In the genomic region with DNA sequence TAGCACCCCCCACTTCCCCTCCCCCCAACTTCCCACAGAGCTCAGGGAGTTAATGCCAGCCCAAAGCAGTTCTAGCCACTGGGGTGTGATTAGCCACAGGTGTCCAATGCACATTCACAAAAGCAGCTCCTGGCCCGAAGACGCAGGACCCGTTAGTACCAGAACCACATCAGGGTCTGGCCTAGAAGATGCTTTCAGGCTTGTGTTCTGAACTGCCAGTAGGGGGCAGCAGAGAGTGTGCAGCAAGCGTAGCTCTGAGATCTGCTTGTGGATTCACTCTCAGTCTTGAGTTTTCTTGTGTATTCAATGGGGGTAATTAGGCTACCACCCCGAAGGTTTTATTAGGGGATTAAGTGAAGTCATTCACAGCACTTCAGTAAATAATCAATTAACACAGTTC, we compare ENCODE assay signal across 8 mouse cellular contexts. TPM values are rescaled to one million over a fixed set of nuclear protein-coding genes. Genes with fewer than 3 reads are reported as not detected.
DNase-seq lines count a peak whose midpoint lies in the region; ATAC-seq and TF ChIP-seq lines count a peak whose summit lies in the region.

No protein-coding gene starts in this region.

- H3K4me2 ChIP-seq in midbrain, embryonic 13.5 days (replicated peaks): no peak overlapping the region
- no peak overlapping the region for H3K4me2 ChIP-seq in forebrain, postnatal 0 days (ENCODE audit: low read depth)

- peaks cover 17% of the 10 kb centered on the region for H3K4me1 ChIP-seq in midbrain, embryonic 10.5 days
- peaks cover 17% of the 10 kb centered on the region for H3K4me1 ChIP-seq in midbrain, embryonic 13.5 days (replicated peaks)
- H3K4me1 ChIP-seq in forebrain, postnatal 0 days (ENCODE audit: insufficient read depth): peaks cover 16% of the 10 kb centered on the region

- ATAC-seq in midbrain, embryonic 13.5 days: no peak
- ATAC-seq in forebrain, postnatal 0 days: peak; percentile 30; the same call in 1 of the 2 replicates

- WGBS in midbrain, embryonic 10.5 days: 16% methylated on average over 5 of the region's 5 CpGs
- 11% methylated on average over 5 of the region's 5 CpGs for WGBS in midbrain, embryonic 13.5 days
- 4% methylated on average over 5 of the region's 5 CpGs for WGBS in forebrain, postnatal 0 days

- DNase-seq in adrenal gland, adult (ENCODE audit: inconsistent age in 2 of 2, low spot score in 1 of 2): peak; percentile 37 to 72
- DNase-seq in adrenal gland, postnatal 4 days (ENCODE audit: low spot score in 2 of 2): no peak
- DNase-seq in midbrain, embryonic 10.5 days (ENCODE audit: low spot score): peak; percentile 61
- peak; percentile 58 for DNase-seq in cerebellum, adult 11-12 months
- peak; percentile 86 for DNase-seq in forebrain, postnatal 0 days
- DNase-seq in lung, postnatal 14 days: peak; percentile 68
- DNase-seq in spleen, postnatal 4 days (ENCODE audit: low spot score in 2 of 2): peak; percentile 33 to 79

- H3K27ac ChIP-seq in midbrain, embryonic 10.5 days (replicated peaks): no peak overlapping the region
- no peak overlapping the region for H3K27ac ChIP-seq in midbrain, embryonic 13.5 days
- H3K27ac ChIP-seq in forebrain, postnatal 0 days (ENCODE audit: low read depth, low read length): peak overlapping the region; percentile 88

- H3K4me3 ChIP-seq in midbrain, embryonic 10.5 days: no peak overlapping the region
- H3K4me3 ChIP-seq in midbrain, embryonic 13.5 days (replicated peaks): no peak overlapping the region
- no peak overlapping the region for H3K4me3 ChIP-seq in forebrain, postnatal 0 days (ENCODE audit: low read depth, low read length)

- no peaks in the 10 kb centered on the region for H3K36me3 ChIP-seq in midbrain, embryonic 10.5 days
- H3K36me3 ChIP-seq in midbrain, embryonic 13.5 days: no peaks in the 10 kb centered on the region
- peaks cover 18% of the 10 kb centered on the region; the same call in 1 of the 2 replicates for H3K36me3 ChIP-seq in forebrain, postnatal 0 days (ENCODE audit: insufficient read depth)

- H3K27me3 ChIP-seq in midbrain, embryonic 10.5 days (ENCODE audit: low read depth, poor library complexity, severe bottlenecking): peaks cover 4% of the 10 kb centered on the region; the same call in 1 of the 2 replicates
- H3K27me3 ChIP-seq in midbrain, embryonic 13.5 days: 0 out of 2 replicates have a peak, but pooled peaks cover 9% of the 10 kb centered on the region
- H3K27me3 ChIP-seq in forebrain, postnatal 0 days (ENCODE audit: insufficient read depth, low read length): no peaks in the 10 kb centered on the region

- no peaks in the 10 kb centered on the region for H3K9me3 ChIP-seq in midbrain, embryonic 10.5 days (replicated peaks)
- no peaks in the 10 kb centered on the region for H3K9me3 ChIP-seq in midbrain, embryonic 13.5 days
- H3K9me3 ChIP-seq in forebrain, postnatal 0 days (ENCODE audit: low read length): no peaks in the 10 kb centered on the region

- H3K9ac ChIP-seq in midbrain, embryonic 13.5 days (replicated peaks): no peak overlapping the region
- no peak overlapping the region for H3K9ac ChIP-seq in forebrain, postnatal 0 days

- peak; percentile 97 for TF ChIP-seq CTCF in forebrain, postnatal 0 days (IDR thresholded peaks at IDR 0.05; ENCODE audit: low read depth)

RNA-seq across cellular contexts. Expression of a gene that starts 42.6 kb away (rescaled TPM):
- 10 to 100 TPM; 16.6 to 18.5 TPM for total RNA-seq in adrenal gland, postnatal 4 days (2021)
- polyA plus RNA-seq in midbrain, embryonic 10.5 days (2016; fragmentation: Nextera tagmentation; extraction: Ambion mirVana): 8.9 and 9.9 TPM in 2 replicates
- polyA plus RNA-seq in midbrain, embryonic 13.5 days (2015; fragmentation: Nextera tagmentation; extraction: Ambion mirVana): 6.3 and 6.5 TPM in 2 replicates
- total RNA-seq in forebrain, postnatal 0 days (2014; rRNA removed): 9.6 and 12.9 TPM in 2 replicates
- 10.3 and 16.9 TPM in 2 replicates for polyA plus RNA-seq in forebrain, postnatal 0 days (2015; fragmentation: Nextera tagmentation; extraction: Ambion mirVana)

Comparison
In these comparisons a context has a peak if more than half of its experiments do, and no peak if none do; other contexts are left out.
1. DNase-seq: peak in adrenal gland, adult (2 of 2), midbrain, embryonic 10.5 days (single experiment), cerebellum, adult 11-12 months (single experiment), forebrain, postnatal 0 days (single experiment), lung, postnatal 14 days (single experiment) and spleen, postnatal 4 days (2 of 2); none in adrenal gland, postnatal 4 days (0 of 2).